Mouse (Mus musculus) spleen, adult 2 months (tissue): ENCODE measurements around the gene Plekhg1.

Source experiments
- CTCF ChIP-seq: fragments of 200-500 bp; IDR thresholded peaks from 2 replicates; pipeline ENCODE4 v1.5.1; 2011; ENCODE audit warnings: mild to moderate bottlenecking, inconsistent platforms; ENCODE audit not compliant: insufficient read depth, insufficient read length, insufficient replicate concordance; ENCODE audit errors: extremely low read depth
- POLR2A ChIP-seq: fragments of 200-500 bp; IDR thresholded peaks from 2 replicates; pipeline ENCODE4 v1.6.1; 2011; ENCODE audit warnings: low read depth, low read length, inconsistent platforms

- no peak for TF ChIP-seq CTCF
- no peak for TF ChIP-seq POLR2A
These were observed 218.4 kb downstream of the Plekhg1 start for GRCm38 (mm10) chr10:3958591-3958990.
